Mouse (Mus musculus): ENCODE results near the gene Eif4g3.

- TF ChIP-seq GATA1 (IDR thresholded peaks at IDR 0.05; ENCODE audit: borderline replicate concordance, low read length) (no peak), FLI1 (IDR thresholded peaks at IDR 0.05; ENCODE audit: low read length) (no peak)
Measured at GRCm38 (mm10) chr4:138079234-138079633, 86.4 kb downstream of the Eif4g3 start.
